Mouse (Mus musculus): ENCODE data around the gene Resp18.
A peak's percentile ranks its signal among the peaks of the same experiment; 100 is the strongest.

Resp18 gene

GRCm38 (mm10) chr1:75278228-75278627 is at the start of gene Resp18:
Resp18 (minus strand) TSS chr1:75278415.
- DNase-seq (ENCODE audit: low read depth): no peak

GRCm38 (mm10) chr1:75327461-75327860 is 49.2 kb upstream of the Resp18 start:
- DNase-seq (ENCODE audit: low read depth): no peak

GRCm38 (mm10) chr1:75319166-75319565 is 41.0 kb upstream of the Resp18 start:
- DNase-seq (ENCODE audit: low read depth): no peak

DNA sequence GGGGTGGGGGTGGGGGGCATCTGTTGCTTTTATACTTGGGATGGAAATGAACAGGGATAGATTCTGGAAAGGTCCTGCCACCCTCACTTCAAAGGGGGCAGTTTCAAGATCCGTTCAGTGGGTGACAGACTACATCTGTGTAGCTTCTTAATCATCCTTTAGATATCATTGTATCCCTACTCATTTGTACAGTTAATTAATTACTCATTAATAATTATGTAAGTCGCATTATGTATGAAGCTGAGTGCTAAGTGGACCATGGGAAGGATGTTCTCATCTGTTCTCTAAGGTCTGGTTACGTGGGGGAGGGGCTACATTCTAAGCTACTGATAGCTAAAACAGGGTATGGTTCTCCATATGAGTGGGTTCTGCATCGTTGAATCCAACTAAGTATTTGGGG is 40.5 kb upstream of the Resp18 start:
- DNase-seq (ENCODE audit: low read depth): no peak

GRCm38 (mm10) chr1:75318301-75318700 is 40.1 kb upstream of the Resp18 start:
- DNase-seq (ENCODE audit: low read depth): no peak

DNA sequence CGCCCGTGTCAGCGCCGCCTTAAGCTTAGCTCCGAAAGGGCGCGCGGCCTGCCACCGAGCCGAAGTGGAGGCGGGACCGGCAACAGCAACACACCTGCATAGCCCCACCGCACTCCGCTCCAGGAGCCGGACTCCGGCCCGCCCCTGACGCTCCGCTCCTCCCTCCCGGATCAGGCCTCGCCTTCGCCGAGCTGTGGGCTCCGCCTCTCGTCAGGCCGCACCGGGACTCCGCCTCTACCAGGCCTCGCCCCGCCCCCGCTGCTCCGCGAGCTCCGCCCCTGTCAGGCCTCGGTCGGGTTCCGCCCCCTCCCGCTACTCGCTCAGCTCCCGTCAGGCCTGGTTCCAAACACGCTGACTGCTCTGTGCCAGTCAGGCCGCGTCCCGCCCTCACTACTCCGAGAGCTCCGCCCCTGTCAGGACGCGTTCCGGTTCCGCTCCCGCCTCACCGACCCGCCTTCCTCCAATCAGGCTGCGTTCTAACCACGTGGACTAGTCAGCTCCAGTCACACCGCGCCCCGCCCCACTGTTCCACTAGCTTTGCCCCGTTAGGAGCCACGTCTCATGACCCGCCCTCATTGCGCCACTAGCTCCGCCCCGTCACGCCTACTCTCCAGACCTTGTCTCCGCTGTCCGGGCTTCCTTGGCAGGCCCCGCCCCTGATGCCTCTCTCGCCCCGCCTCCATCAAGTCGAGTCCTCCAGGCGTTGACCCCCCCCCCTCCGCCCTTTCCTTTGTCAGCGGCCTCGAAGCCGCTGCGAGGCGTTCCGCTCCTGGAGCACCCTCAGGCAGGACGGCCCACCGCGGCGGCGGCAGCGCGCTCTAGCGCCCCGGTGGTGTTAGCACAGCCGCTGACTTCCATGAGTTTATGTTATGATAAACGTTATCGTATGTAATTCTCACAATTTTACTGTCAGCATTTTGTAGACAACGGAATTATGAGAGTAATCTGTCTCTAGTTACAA is 39.3 kb upstream of the Resp18 start, which contains the start of gene Dnpep:
TSS of gene Dnpep (minus strand) at position 750 of the 961 bp plus-strand sequence.
- DNase-seq (ENCODE audit: low read depth): peak; percentile 100

DNA sequence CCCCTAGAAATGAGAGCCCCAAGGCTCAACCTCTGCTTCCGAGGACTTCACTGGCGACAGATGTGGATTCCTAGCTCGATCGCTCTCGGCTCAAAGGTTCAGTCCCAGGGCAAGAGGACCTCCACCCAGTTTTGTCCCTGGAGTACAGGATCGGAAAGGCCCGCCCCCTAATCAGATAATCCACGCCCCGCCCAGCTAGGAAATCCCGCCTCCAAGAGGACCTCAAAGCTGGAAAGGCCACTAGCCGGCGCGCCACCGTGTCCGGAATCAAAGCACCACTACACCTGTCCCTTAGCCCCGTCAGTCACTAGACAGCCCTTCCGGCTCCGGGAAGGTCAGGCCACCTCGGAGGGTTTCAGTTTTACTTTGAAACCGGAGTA is 38.6 kb upstream of the Resp18 start:
- DNase-seq (ENCODE audit: low read depth): peak; percentile 73

DNA sequence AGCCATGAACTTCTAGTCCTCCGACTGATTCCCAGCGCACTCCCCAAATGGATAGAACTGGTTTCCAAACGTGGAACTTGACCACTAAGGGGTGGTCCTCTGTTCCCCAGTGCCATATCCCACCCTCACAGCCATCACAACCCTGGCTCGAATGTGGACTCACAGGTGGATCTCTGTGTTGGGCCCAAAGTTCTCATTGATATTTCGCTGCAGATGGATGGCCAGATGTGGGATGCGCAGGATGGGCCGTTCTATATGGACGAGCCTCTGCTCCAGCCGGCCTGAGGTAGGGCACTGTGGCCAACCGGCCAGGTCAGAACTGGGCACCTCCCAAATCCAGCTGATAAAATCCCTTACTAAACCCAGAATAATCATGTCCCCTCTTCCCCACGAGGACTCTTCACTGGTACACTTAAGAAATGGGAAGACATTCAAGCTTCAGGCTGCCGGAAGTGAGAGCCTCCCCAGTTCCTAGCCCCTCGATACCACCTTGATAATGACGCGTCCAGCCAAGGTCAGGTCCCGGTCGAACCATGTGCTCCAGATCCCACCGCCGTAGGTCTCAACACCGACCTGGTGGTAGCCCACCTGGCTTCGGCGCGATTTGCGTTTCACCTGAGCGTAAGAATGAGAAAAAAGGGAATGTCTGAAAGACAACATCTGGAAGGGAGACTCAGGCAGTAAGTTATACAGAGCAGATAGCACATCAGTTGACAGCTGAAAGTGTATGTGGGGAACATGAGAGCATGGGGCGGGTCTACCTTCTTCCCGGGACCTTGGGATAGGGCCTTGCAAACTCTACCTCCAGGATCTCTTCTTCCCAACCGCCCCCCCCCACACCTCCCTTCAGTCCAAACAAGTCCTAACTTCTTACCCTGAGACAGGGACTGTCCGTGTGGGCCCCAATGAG is 37.5 kb upstream of the Resp18 start:
- no peak for DNase-seq (ENCODE audit: low read depth)

- DNase-seq (ENCODE audit: low read depth): no peak
These were observed 36.8 kb upstream of the Resp18 start for GRCm38 (mm10) chr1:75315011-75315410.

DNA sequence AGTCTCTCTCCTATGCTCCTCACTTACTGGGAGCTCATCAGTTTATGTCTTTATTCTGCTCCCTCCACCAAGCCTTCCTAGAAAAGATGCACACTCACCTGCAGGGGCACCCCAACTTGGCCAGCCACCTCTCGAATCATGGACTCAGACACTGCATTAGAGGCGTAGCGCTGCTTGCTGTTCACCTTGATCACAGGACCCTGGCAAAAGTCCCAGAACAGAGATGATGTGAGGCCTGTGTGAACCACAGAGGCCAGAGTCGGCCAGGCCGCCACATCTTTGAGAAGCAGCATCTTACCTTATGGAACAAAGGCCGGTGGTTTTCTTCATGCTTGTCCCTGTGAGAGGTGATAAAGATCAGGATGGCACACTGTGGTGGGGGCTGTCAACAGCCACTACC is 33.5 kb upstream of the Resp18 start:
- no peak for DNase-seq (ENCODE audit: low read depth)

DNA sequence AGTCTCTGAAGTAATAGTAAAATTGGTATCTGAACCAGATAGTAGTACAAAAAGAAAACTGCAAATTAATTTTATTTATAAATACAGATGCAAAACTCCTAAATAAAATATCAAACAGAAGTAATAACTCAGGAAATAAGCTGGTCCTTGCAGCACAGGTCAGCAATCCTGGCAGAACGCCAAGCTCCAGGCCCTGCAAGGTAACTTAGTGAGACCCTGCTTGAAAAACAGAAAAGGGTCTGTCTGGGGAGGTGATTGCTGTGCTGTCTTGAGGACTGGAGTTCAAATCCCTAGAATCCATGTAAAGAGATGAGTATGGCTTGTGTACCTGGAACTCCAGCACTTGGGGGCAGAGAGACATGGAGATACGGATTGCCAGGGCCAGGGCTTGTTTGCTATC is 26.4 kb upstream of the Resp18 start:
- no peak for DNase-seq (ENCODE audit: low read depth)

DNA sequence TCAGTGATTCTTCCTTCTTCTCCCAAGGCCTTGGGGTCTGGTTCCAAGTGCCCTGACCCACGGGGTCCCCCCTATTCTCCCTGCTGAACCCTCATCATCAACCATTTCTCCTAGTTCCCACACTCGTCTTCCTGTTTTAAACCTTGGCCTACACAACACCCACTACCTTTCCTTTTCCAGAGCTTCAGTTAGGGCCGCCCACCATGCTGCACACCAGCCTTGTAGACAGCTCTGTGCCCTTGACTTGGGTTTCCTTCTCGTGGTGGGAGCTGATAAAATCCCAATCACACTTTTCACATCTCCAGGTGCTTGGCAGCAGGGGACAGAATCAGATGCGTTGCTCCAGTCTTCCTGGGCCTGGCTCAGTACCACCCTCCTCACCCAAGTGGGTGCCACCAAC is 16.1 kb upstream of the Resp18 start:
- DNase-seq (ENCODE audit: low read depth): no peak

GRCm38 (mm10) chr1:75293331-75293701 is 15.1 kb upstream of the Resp18 start:
- no peak for DNase-seq (ENCODE audit: low read depth)

GRCm38 (mm10) chr1:75292476-75293330 is 14.5 kb upstream of the Resp18 start:
- no peak for DNase-seq (ENCODE audit: low read depth)

GRCm38 (mm10) chr1:75291321-75291720 is 13.1 kb upstream of the Resp18 start:
- no peak for DNase-seq (ENCODE audit: low read depth)

DNA sequence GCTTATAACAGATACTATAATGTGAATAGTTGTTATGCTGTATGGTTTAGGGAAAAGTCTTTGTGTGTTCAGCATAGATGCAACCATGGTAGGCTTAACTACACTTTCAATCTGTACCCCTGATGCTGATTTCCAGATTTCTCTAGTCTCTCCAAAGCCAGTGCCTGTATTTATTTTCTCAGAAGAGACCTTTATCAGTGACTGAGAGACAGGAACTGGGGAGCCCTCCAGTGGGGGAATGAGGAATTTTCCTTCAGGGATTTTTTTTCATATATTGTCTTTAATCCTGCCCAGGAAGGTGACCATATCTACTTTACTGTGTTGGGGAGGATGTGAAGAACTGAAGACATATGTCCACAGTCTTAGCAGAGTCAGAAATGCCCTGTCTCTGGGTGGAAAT is 12.4 kb upstream of the Resp18 start:
- peak; percentile 20 for DNase-seq (ENCODE audit: low read depth)

- no peak for DNase-seq (ENCODE audit: low read depth)
These were observed 11.7 kb upstream of the Resp18 start for GRCm38 (mm10) chr1:75289888-75290431.

DNA sequence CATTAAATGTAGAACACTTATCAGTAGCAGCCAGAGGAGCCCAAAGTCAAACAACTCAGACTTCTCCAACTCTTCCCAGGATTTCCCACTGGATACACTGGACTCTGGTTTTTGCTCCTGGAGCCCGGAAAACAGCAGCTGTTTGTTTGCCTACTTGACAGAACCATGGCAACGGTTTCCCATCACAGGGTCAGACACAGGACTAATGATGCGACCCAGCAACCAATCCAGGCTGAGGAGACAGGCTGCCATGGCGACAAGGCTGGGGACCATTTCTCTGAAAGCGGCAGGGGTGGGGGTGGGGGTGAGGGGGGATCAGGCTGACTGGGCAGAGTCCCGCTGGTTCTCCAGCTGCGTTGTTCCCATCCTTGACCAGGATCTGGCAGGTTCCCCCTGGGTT is 11.2 kb upstream of the Resp18 start:
- no peak for DNase-seq (ENCODE audit: low read depth)

DNA sequence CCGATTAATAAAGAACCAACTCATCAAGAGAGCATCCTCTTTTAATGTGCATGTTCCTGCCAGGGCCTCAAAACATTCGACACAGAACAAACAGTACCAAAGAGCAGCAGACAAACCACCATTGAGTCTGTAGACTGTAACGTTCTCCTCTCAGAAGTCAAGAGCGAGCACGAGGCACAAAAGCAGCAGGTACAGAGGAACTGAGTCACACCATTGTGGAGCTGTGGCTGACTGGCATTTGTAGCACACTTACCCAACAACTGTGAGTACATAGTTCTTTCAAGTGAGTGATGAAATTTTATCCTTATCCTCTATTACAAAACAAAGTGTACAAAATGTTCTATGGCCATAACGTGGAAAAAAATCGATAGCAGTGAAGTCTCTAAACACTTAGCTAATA is 6.7 kb upstream of the Resp18 start:
- DNase-seq (ENCODE audit: low read depth): no peak

- no peak for DNase-seq (ENCODE audit: low read depth)
These were observed 4.8 kb upstream of the Resp18 start for GRCm38 (mm10) chr1:75283017-75283416.
